Mouse (Mus musculus): ENCODE measurements around the gene Tns1.

- TF ChIP-seq CTCF (IDR thresholded peaks at IDR 0.05; ENCODE audit: insufficient read depth, low read length) (no peak), POLR2A (IDR thresholded peaks at IDR 0.05; ENCODE audit: borderline replicate concordance, extremely low read depth, low read depth, low read length) (no peak)
These were observed 185.7 kb downstream of the Tns1 start for GRCm38 (mm10) chr1:73938597-73938996.

Measured in lung, adult 2 months (tissue).